Mouse (Mus musculus) left cerebral cortex, postnatal 25 days (tissue): ENCODE measurements around the gene Gna13. TPM values are rescaled to one million over a fixed set of nuclear protein-coding genes. Genes with fewer than 3 reads are reported as not detected.

ENCODE experiments used
- DNase-seq, 2 experiments: peaks; one replicate each; pipeline ENCODE4 v3.0.0; 2022; ENCODE audit warnings: low spot score in 2 of 2, mixed read lengths in 1 of 2
- intact Hi-C: fragments of 180-260 bp; cut with DNase I; formaldehyde crosslinking; loops from one replicate; pipeline ENCODE4 v1.15.1; 2025
- total RNA-seq, 2 experiments: library from RNA; stranded (reverse); gene quantifications; 2 replicates each; pipeline ENCODE4 v1.2.3; 2021

Gna13 gene
- total RNA-seq, 2 experiments from 2014 or later, result 41.9 to 47.7 TPM

GRCm38 (mm10) chr11:109347242-109347959, 15.2 kb upstream of the Gna13 start:
- intact Hi-C loops, result no loop called here
- peak; percentile 70 to 85 for DNase-seq

- intact Hi-C loops, result no loop called here
- DNase-seq, result no peak
These were observed 14.2 kb upstream of the Gna13 start for GRCm38 (mm10) chr11:109348408-109348807.

- intact Hi-C loops, result no loop called here
- no peak for DNase-seq
These were observed 12.8 kb upstream of the Gna13 start for GRCm38 (mm10) chr11:109349652-109350316.

GRCm38 (mm10) chr11:109350317-109350714, 12.3 kb upstream of the Gna13 start:
- intact Hi-C loops, result no loop called here
- DNase-seq, result no peak

GRCm38 (mm10) chr11:109351489-109351888, 11.1 kb upstream of the Gna13 start:
- intact Hi-C loops, result no loop called here
- DNase-seq, result no peak

GRCm38 (mm10) chr11:109353391-109354235, 9.0 kb upstream of the Gna13 start:
- DNase-seq, result no peak
- intact Hi-C loops, result no loop called here

- intact Hi-C loops, result no loop called here
- no peak for DNase-seq
These were observed 8.4 kb upstream of the Gna13 start for GRCm38 (mm10) chr11:109354236-109354613.

- intact Hi-C loops, result no loop called here
These were observed 6.8 kb upstream of the Gna13 start for GRCm38 (mm10) chr11:109355771-109356388.

GRCm38 (mm10) chr11:109357171-109357570, 5.5 kb upstream of the Gna13 start:
- no peak for DNase-seq
- intact Hi-C loops, result no loop called here

More at GRCm38 (mm10) chr11:109355771-109356388, 6.8 kb upstream of the Gna13 start:
- DNase-seq, result peak in 1 of 2 experiments; percentile 58

- DNase-seq, result peak in 1 of 2 experiments; percentile 62
- intact Hi-C loops, result no loop called here
These were observed 4.1 kb upstream of the Gna13 start for GRCm38 (mm10) chr11:109358549-109358948.

GRCm38 (mm10) chr11:109359043-109359752, 3.4 kb upstream of the Gna13 start:
- no peak for DNase-seq
- intact Hi-C loops, result no loop called here

- no peak for DNase-seq
- intact Hi-C loops, result loop anchor here (5.0 kb wide), 2 partner anchors 67 to 112 kb away; partner anchors contain the start of genes Amz2, Arsg and Slc16a6
These were observed 2.5 kb upstream of the Gna13 start for GRCm38 (mm10) chr11:109360102-109360501.

- intact Hi-C loops, result loop anchor here (5.0 kb wide), 2 partner anchors 67 to 112 kb away; partner anchors contain the start of genes Amz2, Arsg and Slc16a6
- peak in 1 of 2 experiments; percentile 45 for DNase-seq
These were observed 2.0 kb upstream of the Gna13 start for GRCm38 (mm10) chr11:109360581-109361040.

- intact Hi-C loops, result loop anchor here (5.0 kb wide), 2 partner anchors 66 to 111 kb away; partner anchors contain the start of genes Amz2, Arsg and Slc16a6
- no peak for DNase-seq
These were observed 1.4 kb upstream of the Gna13 start for GRCm38 (mm10) chr11:109361241-109361630.

GRCm38 (mm10) chr11:109361631-109362462, 784 bp upstream of the Gna13 start:
- no peak for DNase-seq
- intact Hi-C loops, result loop anchor here (5.0 kb wide), 2 partner anchors 65 to 110 kb away; partner anchors contain the start of genes Amz2, Arsg and Slc16a6

- DNase-seq, result no peak
- intact Hi-C loops, result loop anchor here (5.0 kb wide), 2 partner anchors 64 to 109 kb away; partner anchors contain the start of genes Amz2, Arsg and Slc16a6
These were observed 831 bp downstream of the Gna13 start for GRCm38 (mm10) chr11:109363191-109364133.

GRCm38 (mm10) chr11:109364337-109364736, 1.7 kb downstream of the Gna13 start:
- intact Hi-C loops, result loop anchor here (5.0 kb wide), 2 partner anchors 63 to 108 kb away; partner anchors contain the start of genes Amz2, Arsg and Slc16a6

More at GRCm38 (mm10) chr11:109364337-109364736, 1.7 kb downstream of the Gna13 start:
- DNase-seq, result no peak
